10 mouse cellular contexts compared by ENCODE assay signal in genomic region chr11:116334417-116334782, GRCm38 (mm10). TPM values are rescaled to one million over a fixed set of nuclear protein-coding genes. Genes with fewer than 3 reads are reported as not detected.
DNase-seq lines count a peak whose midpoint lies in the region; ATAC-seq lines count a peak whose summit lies in the region.
"Had no signal": no experiment of that assay in that cellular context is flagged by ENCODE, and none has a peak within 500 bp of the region (broad histone marks: within the 10 kb centered on the region; RNA-seq: fewer than 3 reads in every experiment).

No protein-coding gene starts in this region.

- peak overlapping the region; percentile 98 for H3K4me2 ChIP-seq in hindbrain, embryonic 14.5 days (replicated peaks)
- H3K4me2 ChIP-seq in midbrain, embryonic 12.5 days (replicated peaks): peak overlapping the region; percentile 90

- DNase-seq in Muller cell, postnatal 12 days (ENCODE audit: inconsistent ontology term): peak; percentile 20
- no peak for DNase-seq in hindbrain, embryonic 14.5 days (ENCODE audit: low spot score)
- no peak for DNase-seq in layer of hippocampus, adult 8-10 months (ENCODE audit: low spot score in 2 of 2)
- no peak for DNase-seq in right cerebral cortex, adult 18-20 months
- DNase-seq in urinary bladder, postnatal 14 days (ENCODE audit: low spot score): no peak
- DNase-seq: adrenal gland, postnatal 10 days; layer of hippocampus, postnatal 36 days had no signal

- peak overlapping the region; percentile 2 for H3K4me3 ChIP-seq in erythroblast, embryonic 14.5 days (replicated peaks)
- peak overlapping the region; percentile 45 for H3K4me3 ChIP-seq in hindbrain, embryonic 14.5 days (replicated peaks; ENCODE audit: low read length)
- H3K4me3 ChIP-seq in midbrain, embryonic 12.5 days: peak overlapping the region; percentile 47

- H3K27me3 ChIP-seq in erythroblast, embryonic 14.5 days (ENCODE audit: control insufficient read depth): peaks cover 68% of the 10 kb centered on the region
- H3K27me3 ChIP-seq in hindbrain, embryonic 14.5 days (ENCODE audit: control insufficient read depth, insufficient read depth, low read length): peaks cover 18% of the 10 kb centered on the region
- H3K27me3 ChIP-seq in midbrain, embryonic 12.5 days: peaks cover 45% of the 10 kb centered on the region

- H3K27ac ChIP-seq in hindbrain, embryonic 14.5 days: 0 out of 2 replicates have a peak overlapping the region, but pooled peaks have one; percentile 11
- 0 out of 2 replicates have a peak overlapping the region, but pooled peaks have one; percentile 20 for H3K27ac ChIP-seq in midbrain, embryonic 12.5 days (replicated peaks)

- ATAC-seq in erythroblast, adult 5-6 weeks (replicated peaks; ENCODE audit: low FRiP score, poor library complexity, severe bottlenecking): no peak
- ATAC-seq in hindbrain, embryonic 14.5 days (ENCODE audit: low FRiP score): no peak
- no peak for ATAC-seq in midbrain, embryonic 12.5 days (ENCODE audit: low FRiP score, low read depth)

- 4% methylated on average over 25 of the region's 26 CpGs for WGBS in hindbrain, embryonic 14.5 days
- 4% methylated on average over 26 of the region's 26 CpGs for WGBS in midbrain, embryonic 12.5 days

- H3K36me3 ChIP-seq in erythroblast, embryonic 14.5 days (ENCODE audit: control insufficient read depth): no peaks in the 10 kb centered on the region
- no peaks in the 10 kb centered on the region for H3K36me3 ChIP-seq in hindbrain, embryonic 14.5 days (replicated peaks; ENCODE audit: control insufficient read depth, insufficient read depth)
- no peaks in the 10 kb centered on the region for H3K36me3 ChIP-seq in midbrain, embryonic 12.5 days

- peak overlapping the region; percentile 53 for H3K9ac ChIP-seq in hindbrain, embryonic 14.5 days
- H3K9ac ChIP-seq in midbrain, embryonic 12.5 days (replicated peaks): peak overlapping the region; percentile 50

- H3K9me3 ChIP-seq in erythroblast, embryonic 14.5 days (ENCODE audit: control insufficient read depth, low read length): peaks cover 3% of the 10 kb centered on the region; the same call in 1 of the 2 replicates
- no peaks in the 10 kb centered on the region for H3K9me3 ChIP-seq in hindbrain, embryonic 14.5 days (ENCODE audit: control insufficient read depth, low read length)
- no peaks in the 10 kb centered on the region for H3K9me3 ChIP-seq in midbrain, embryonic 12.5 days

- peaks cover 18% of the 10 kb centered on the region for H3K4me1 ChIP-seq in erythroblast, embryonic 14.5 days (ENCODE audit: control insufficient read depth)
- peaks cover 52% of the 10 kb centered on the region for H3K4me1 ChIP-seq in hindbrain, embryonic 14.5 days (replicated peaks; ENCODE audit: control insufficient read depth, insufficient read depth, low read length)
- H3K4me1 ChIP-seq in midbrain, embryonic 12.5 days: peaks cover 80% of the 10 kb centered on the region

RNA-seq across cellular contexts. Expression of gene Foxj1, which starts 0.8 kb away (rescaled TPM):
- 0.01 and 0.02 TPM in 2 replicates for polyA plus RNA-seq in erythroblast, embryonic 14.5 days (2012)
- total RNA-seq in erythroblast, adult 5-6 weeks (2015; ENCODE audit: low replicate concordance): not detected in 2 replicates
- total RNA-seq in erythroblast, adult 5-6 weeks (2017; ENCODE audit: low replicate concordance): not detected in 2 replicates
- polyA plus RNA-seq in hindbrain, embryonic 14.5 days (2014; fragmentation: Nextera tagmentation; extraction: Ambion mirVana): 13.1 and 16.2 TPM in 2 replicates
- polyA plus RNA-seq in midbrain, embryonic 12.5 days (2016; fragmentation: Nextera tagmentation; extraction: Ambion mirVana): 9.8 and 10.5 TPM in 2 replicates
- 1 to 10 TPM; 4.5 to 7.4 (median 6.2) TPM for total RNA-seq in layer of hippocampus, adult 8-10 months (2022)

RNA-seq across cellular contexts. Expression of gene Exoc7, which starts 27.4 kb away (rescaled TPM):
- polyA plus RNA-seq in erythroblast, embryonic 14.5 days (2012): 0.84 and 0.94 TPM in 2 replicates
- 12.1 and 34.6 TPM in 2 replicates for total RNA-seq in erythroblast, adult 5-6 weeks (2015; ENCODE audit: low replicate concordance)
- total RNA-seq in erythroblast, adult 5-6 weeks (2017; ENCODE audit: low replicate concordance): 7.8 and 14.1 TPM in 2 replicates
- polyA plus RNA-seq in hindbrain, embryonic 14.5 days (2014; fragmentation: Nextera tagmentation; extraction: Ambion mirVana): 115 and 118 TPM in 2 replicates
- polyA plus RNA-seq in midbrain, embryonic 12.5 days (2016; fragmentation: Nextera tagmentation; extraction: Ambion mirVana): 83.4 and 83.5 TPM in 2 replicates
- 100 to 1,000 TPM in 1 of 4 experiments, 10 to 100 TPM in 3; 82.4 to 103 (median 88.9) TPM for total RNA-seq in layer of hippocampus, adult 8-10 months (2022)

RNA-seq across cellular contexts. Expression of gene Galr2, which starts 53.7 kb away (rescaled TPM):
- polyA plus RNA-seq in erythroblast, embryonic 14.5 days (2012): not detected in 2 replicates
- not detected in 2 replicates for total RNA-seq in erythroblast, adult 5-6 weeks (2015; ENCODE audit: low replicate concordance)
- total RNA-seq in erythroblast, adult 5-6 weeks (2017; ENCODE audit: low replicate concordance): not detected in 2 replicates
- 0.55 and 0.57 TPM in 2 replicates for polyA plus RNA-seq in hindbrain, embryonic 14.5 days (2014; fragmentation: Nextera tagmentation; extraction: Ambion mirVana)
- polyA plus RNA-seq in midbrain, embryonic 12.5 days (2016; fragmentation: Nextera tagmentation; extraction: Ambion mirVana): 0.21 and 0.24 TPM in 2 replicates
- total RNA-seq in layer of hippocampus, adult 8-10 months (2022): not detected
- total RNA-seq: layer of hippocampus, postnatal 36 days had no signal

Comparison
In these comparisons a context has a peak if more than half of its experiments do, and no peak if none do; other contexts are left out.
1. RNA of gene Foxj1, which starts 0.8 kb away (polyA plus RNA-seq): 13.1 to 16.2 TPM in hindbrain, embryonic 14.5 days and 9.8 to 10.5 TPM in midbrain, embryonic 12.5 days; 0.01 to 0.02 TPM in erythroblast, embryonic 14.5 days; every median in the first group is over 10 times any median in the second.
2. RNA of gene Exoc7, which starts 27.4 kb away (polyA plus RNA-seq): 115 to 118 TPM in hindbrain, embryonic 14.5 days and 83.4 to 83.5 TPM in midbrain, embryonic 12.5 days; 0.84 to 0.94 TPM in erythroblast, embryonic 14.5 days; every median in the first group is over 10 times any median in the second.
3. Peak in every context shown above with its lines, with median percentiles within 50 percentile points of each other: H3K4me3 ChIP-seq.